Comparison of ENCODE assay signal across 9 mouse cellular contexts in the genomic region with DNA sequence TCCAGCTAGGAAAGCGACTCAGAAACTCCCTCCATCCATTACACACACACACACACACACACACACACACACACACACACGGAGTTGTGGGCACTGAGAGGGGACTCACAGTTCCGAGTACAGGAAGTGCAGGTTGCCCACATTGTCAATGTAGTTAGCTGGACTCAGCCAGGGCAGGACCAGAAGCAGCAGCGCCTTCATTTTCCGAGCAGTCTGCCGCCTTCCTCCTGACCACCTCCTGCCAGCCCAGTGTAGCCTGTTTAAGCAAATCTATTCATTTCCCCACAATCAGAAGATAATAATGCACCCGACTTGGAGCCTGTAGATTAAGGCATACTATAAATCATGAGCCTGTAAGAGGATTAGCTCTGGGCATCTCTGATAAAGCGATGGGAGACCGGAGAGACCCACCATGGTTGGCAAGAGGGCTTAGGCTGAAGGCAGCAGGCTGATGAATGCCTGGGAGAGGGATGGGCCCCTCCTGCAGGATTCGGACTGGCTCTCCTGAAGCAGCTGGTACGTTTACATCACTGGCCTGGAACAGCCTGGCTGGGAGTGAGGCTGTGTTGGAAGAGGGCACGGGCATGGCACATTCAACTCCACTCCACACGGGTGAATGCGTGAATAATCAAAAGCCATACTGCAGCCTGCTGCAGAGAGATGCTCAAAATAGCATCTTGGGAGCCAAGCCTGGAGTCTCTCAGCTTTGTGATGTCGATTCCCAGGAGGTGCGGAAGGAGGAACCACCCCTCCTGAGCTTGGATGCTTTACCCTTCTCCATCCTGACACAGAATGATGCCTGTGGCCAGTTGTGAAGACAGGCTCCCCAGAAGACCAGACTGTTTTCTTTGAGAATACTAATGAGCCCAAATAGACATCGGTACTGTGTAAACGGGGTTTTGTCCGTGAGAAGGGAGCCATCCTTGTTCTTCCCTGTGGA. TPM values are rescaled to one million over a fixed set of nuclear protein-coding genes. Genes with fewer than 3 reads are reported as not detected.
DNase-seq lines count a peak whose midpoint lies in the region; ATAC-seq and TF ChIP-seq lines count a peak whose summit lies in the region.
"Had no signal": no experiment of that assay in that cellular context is flagged by ENCODE, and none has a peak within 500 bp of the region (broad histone marks: within the 10 kb centered on the region; RNA-seq: fewer than 3 reads in every experiment).

No protein-coding gene starts in this region.

- no peak for TF ChIP-seq CTCF in forebrain, postnatal 0 days (IDR thresholded peaks at IDR 0.05; ENCODE audit: low read depth)

- no peak overlapping the region for H3K9ac ChIP-seq in lung, embryonic 16.5 days (ENCODE audit: low read length)
- peak overlapping the region; percentile 59 for H3K9ac ChIP-seq in forebrain, postnatal 0 days

- no peak for DNase-seq in lung, adult 18-20 months
- DNase-seq in forebrain, postnatal 0 days: peak; percentile 78
- peak; percentile 61 to 67 for DNase-seq in layer of hippocampus, postnatal 36 days
- DNase-seq in right cerebral cortex, adult 18-20 months: peak; percentile 87
- DNase-seq in ovary, adult 18-20 months (ENCODE audit: low spot score): no peak
- DNase-seq in yolk sac, embryonic 10.5 days (ENCODE audit: low spot score): no peak
- DNase-seq in kidney, adult 18-20 months: no peak

- no peaks in the 10 kb centered on the region for H3K36me3 ChIP-seq in lung, embryonic 16.5 days (ENCODE audit: control insufficient read depth, insufficient read depth, low read length)
- H3K36me3 ChIP-seq in forebrain, postnatal 0 days (ENCODE audit: insufficient read depth): no peaks in the 10 kb centered on the region

- no peak overlapping the region for H3K4me3 ChIP-seq in lung, embryonic 16.5 days (ENCODE audit: low read length)
- H3K4me3 ChIP-seq in forebrain, postnatal 0 days (ENCODE audit: low read depth, low read length): peak overlapping the region; percentile 37

- H3K27ac ChIP-seq in lung, embryonic 16.5 days (ENCODE audit: low read length): peak overlapping the region; percentile 4; the same call in 1 of the 2 replicates
- H3K27ac ChIP-seq in forebrain, postnatal 0 days (ENCODE audit: low read depth, low read length): peak overlapping the region; percentile 80
- H3K27ac ChIP-seq: kidney, postnatal 0 days had no signal

- H3K4me2 ChIP-seq in lung, embryonic 16.5 days (ENCODE audit: low read depth, low read length): no peak overlapping the region
- H3K4me2 ChIP-seq in forebrain, postnatal 0 days (ENCODE audit: low read depth): peak overlapping the region; percentile 50

- H3K4me1 ChIP-seq in lung, embryonic 16.5 days (replicated peaks; ENCODE audit: control insufficient read depth, insufficient read depth, low read length): no peaks in the 10 kb centered on the region
- H3K4me1 ChIP-seq in forebrain, postnatal 0 days (ENCODE audit: insufficient read depth): peaks cover 9% of the 10 kb centered on the region

- H3K27me3 ChIP-seq in lung, embryonic 16.5 days (ENCODE audit: control insufficient read depth, insufficient read depth, low read depth, low read length): no peaks in the 10 kb centered on the region
- H3K27me3 ChIP-seq in forebrain, postnatal 0 days (ENCODE audit: insufficient read depth, low read length): no peaks in the 10 kb centered on the region

- ATAC-seq in lung, embryonic 16.5 days (ENCODE audit: low read depth): peak; percentile 59; the same call in 1 of the 2 replicates
- ATAC-seq in forebrain, postnatal 0 days: peak; percentile 100

- no peaks in the 10 kb centered on the region for H3K9me3 ChIP-seq in lung, embryonic 16.5 days (ENCODE audit: control insufficient read depth, low read length)
- no peaks in the 10 kb centered on the region for H3K9me3 ChIP-seq in forebrain, postnatal 0 days (ENCODE audit: low read length)

- 61% methylated on average over 19 of the region's 19 CpGs for WGBS in lung, embryonic 16.5 days
- 28% methylated on average over 19 of the region's 19 CpGs for WGBS in forebrain, postnatal 0 days

RNA-seq across cellular contexts. Expression of a gene that starts 25.0 kb away (rescaled TPM):
- 5.5 and 6.1 TPM in 2 replicates for polyA plus RNA-seq in lung, embryonic 16.5 days (2015; fragmentation: Nextera tagmentation; extraction: Ambion mirVana)
- total RNA-seq in forebrain, postnatal 0 days (2014; rRNA removed): 15.5 and 21.2 TPM in 2 replicates
- 6.8 and 11.0 TPM in 2 replicates for polyA plus RNA-seq in forebrain, postnatal 0 days (2015; fragmentation: Nextera tagmentation; extraction: Ambion mirVana)
- 10 to 100 TPM; 15.5 to 15.9 TPM for total RNA-seq in layer of hippocampus, postnatal 36 days (2021)

Comparison
In these comparisons a context has a peak if more than half of its experiments do, and no peak if none do; other contexts are left out.
1. DNase-seq: peak in forebrain, postnatal 0 days (single experiment), layer of hippocampus, postnatal 36 days (2 of 2) and right cerebral cortex, adult 18-20 months (single experiment); none in lung, adult 18-20 months (0 of 2), ovary, adult 18-20 months (single experiment), yolk sac, embryonic 10.5 days (single experiment) and kidney, adult 18-20 months (single experiment).